Mouse (Mus musculus): ENCODE results near the gene Mink1. TPM values are rescaled to one million over a fixed set of nuclear protein-coding genes. Genes with fewer than 3 reads are reported as not detected.

Mink1 gene
- polyA plus RNA-seq, 1 experiment from 2014 or later = 19.9 TPM

GRCm38 (mm10) chr11:70619101-70619500 is 56.4 kb downstream of the Mink1 start, which contains the start of gene Chrne:
Chrne (minus strand) TSS chr11:70619216.
- no peak within 1 kb of the TSS for H3K27ac ChIP-seq (ENCODE audit: low read depth)
- H3K4me2 ChIP-seq (ENCODE audit: low read length) = no peak within 1 kb of the TSS
- no peaks in the 10 kb centered on the region for H3K27me3 ChIP-seq (replicated peaks; ENCODE audit: control insufficient read depth, insufficient read depth, low read length)
- no peak within 1 kb of the TSS for H3K4me3 ChIP-seq (ENCODE audit: low read depth, low read length)
- DNase-seq (ENCODE audit: low spot score) = no peak
- no peaks in the 10 kb centered on the region for H3K9me3 ChIP-seq (ENCODE audit: control insufficient read depth, low read length)
- 45% methylated on average over 1 of the region's 1 CpGs for WGBS
- peaks cover 15% of the 10 kb centered on the region; the same call in 1 of the 2 replicates for H3K4me1 ChIP-seq (replicated peaks; ENCODE audit: control insufficient read depth, insufficient read depth, low read length)
- ATAC-seq (replicated peaks; ENCODE audit: low FRiP score, low TSS enrichment, low read depth) = no peak
- H3K36me3 ChIP-seq (ENCODE audit: control insufficient read depth, insufficient read depth, low read length) = no peaks in the 10 kb centered on the region
- no peak within 1 kb of the TSS for H3K9ac ChIP-seq (ENCODE audit: low read length)

GRCm38 (mm10) chr11:70621972-70622814 is 59.5 kb downstream of the Mink1 start:
- 36% methylated on average over 7 of the region's 7 CpGs for WGBS
- DNase-seq (ENCODE audit: low spot score) = no peak

DNA sequence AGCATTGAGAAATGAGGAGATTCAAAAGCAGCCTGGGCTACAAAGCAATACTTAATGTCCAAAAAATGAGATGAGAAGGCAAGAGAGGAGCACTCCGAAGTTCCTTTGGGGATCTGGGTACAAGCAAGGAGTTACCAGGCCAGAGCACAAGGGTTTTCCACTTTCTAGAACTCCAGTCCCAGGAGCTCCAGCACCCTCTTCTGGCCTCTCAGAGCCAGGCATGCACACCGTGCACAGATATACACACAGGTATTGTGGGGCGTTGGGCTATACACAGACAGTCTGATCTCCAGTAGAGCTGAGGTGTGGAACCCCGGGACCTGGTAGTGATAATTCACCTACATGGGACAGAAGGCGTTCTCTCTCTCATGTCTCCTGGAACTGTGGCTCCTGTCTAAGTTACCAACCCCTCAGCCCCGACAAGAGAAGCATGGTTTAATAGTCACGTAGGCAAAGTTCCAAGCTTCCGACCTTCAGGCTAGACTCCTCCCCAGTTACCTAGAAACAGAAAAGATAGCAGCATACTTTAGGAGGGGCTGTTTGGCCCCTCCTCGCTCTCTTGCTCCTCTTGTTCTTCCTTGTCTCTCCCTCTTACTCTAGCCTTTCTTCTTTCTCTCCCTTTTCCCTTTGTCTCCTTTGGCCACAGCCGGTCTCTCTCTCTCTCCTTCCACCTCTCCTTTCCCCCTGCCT is 60.5 kb downstream of the Mink1 start:
- Histone ChIP-seq H3K9me3 (ENCODE audit: control insufficient read depth, low read length) (no peaks in the 10 kb centered on the region), H3K4me1 (replicated peaks; ENCODE audit: control insufficient read depth, insufficient read depth, low read length) (no peaks in the 10 kb centered on the region), H3K9ac (ENCODE audit: low read length) (no peak overlapping the region), H3K27ac (ENCODE audit: low read depth) (no peak overlapping the region), H3K4me3 (ENCODE audit: low read depth, low read length) (no peak overlapping the region), H3K27me3 (replicated peaks; ENCODE audit: control insufficient read depth, insufficient read depth, low read length) (no peaks in the 10 kb centered on the region), H3K4me2 (ENCODE audit: low read length) (no peak overlapping the region), H3K36me3 (ENCODE audit: control insufficient read depth, insufficient read depth, low read length) (no peaks in the 10 kb centered on the region)
- no peak for DNase-seq (ENCODE audit: low spot score)
- no peak; the same call in 1 of the 2 replicates for ATAC-seq (replicated peaks; ENCODE audit: low FRiP score, low TSS enrichment, low read depth)
- 67% methylated on average over 10 of the region's 10 CpGs for WGBS

More at GRCm38 (mm10) chr11:70621972-70622814, 59.5 kb downstream of the Mink1 start:
- ATAC-seq (replicated peaks; ENCODE audit: low FRiP score, low TSS enrichment, low read depth) = no peak; the same call in 1 of the 2 replicates
- Histone ChIP-seq H3K27ac (ENCODE audit: low read depth) (0 out of 2 replicates have a peak overlapping the region, but pooled peaks have one; percentile 0), H3K4me2 (ENCODE audit: low read length) (no peak overlapping the region), H3K4me1 (replicated peaks; ENCODE audit: control insufficient read depth, insufficient read depth, low read length) (no peaks in the 10 kb centered on the region), H3K9me3 (ENCODE audit: control insufficient read depth, low read length) (no peaks in the 10 kb centered on the region), H3K36me3 (ENCODE audit: control insufficient read depth, insufficient read depth, low read length) (no peaks in the 10 kb centered on the region), H3K27me3 (replicated peaks; ENCODE audit: control insufficient read depth, insufficient read depth, low read length) (no peaks in the 10 kb centered on the region), H3K4me3 (ENCODE audit: low read depth, low read length) (no peak overlapping the region), H3K9ac (ENCODE audit: low read length) (no peak overlapping the region)

GRCm38 (mm10) chr11:70625473-70625872 is 62.8 kb downstream of the Mink1 start:
- H3K27me3 ChIP-seq (replicated peaks; ENCODE audit: control insufficient read depth, insufficient read depth, low read length) = no peaks in the 10 kb centered on the region
- DNase-seq (ENCODE audit: low spot score) (peak; percentile 82), ATAC-seq (replicated peaks; ENCODE audit: low FRiP score, low TSS enrichment, low read depth) (no peak)
- no peak overlapping the region for H3K4me2 ChIP-seq (ENCODE audit: low read length)
- H3K36me3 ChIP-seq (ENCODE audit: control insufficient read depth, insufficient read depth, low read length) = no peaks in the 10 kb centered on the region
- no peak overlapping the region for H3K27ac ChIP-seq (ENCODE audit: low read depth)
- 46% methylated on average over 4 of the region's 4 CpGs for WGBS
- no peaks in the 10 kb centered on the region for H3K9me3 ChIP-seq (ENCODE audit: control insufficient read depth, low read length)
- H3K4me3 ChIP-seq (ENCODE audit: low read depth, low read length) = no peak overlapping the region
- no peaks in the 10 kb centered on the region for H3K4me1 ChIP-seq (replicated peaks; ENCODE audit: control insufficient read depth, insufficient read depth, low read length)
- no peak overlapping the region for H3K9ac ChIP-seq (ENCODE audit: low read length)

- Histone ChIP-seq H3K27ac (ENCODE audit: low read depth) (no peak overlapping the region), H3K4me2 (ENCODE audit: low read length) (no peak overlapping the region), H3K4me3 (ENCODE audit: low read depth, low read length) (no peak overlapping the region), H3K36me3 (ENCODE audit: control insufficient read depth, insufficient read depth, low read length) (no peaks in the 10 kb centered on the region), H3K27me3 (replicated peaks; ENCODE audit: control insufficient read depth, insufficient read depth, low read length) (no peaks in the 10 kb centered on the region), H3K4me1 (replicated peaks; ENCODE audit: control insufficient read depth, insufficient read depth, low read length) (no peaks in the 10 kb centered on the region), H3K9me3 (ENCODE audit: control insufficient read depth, low read length) (no peaks in the 10 kb centered on the region), H3K9ac (ENCODE audit: low read length) (no peak overlapping the region)
- WGBS = 60% methylated on average over 4 of the region's 4 CpGs
- DNase-seq (ENCODE audit: low spot score) = no peak
- ATAC-seq (replicated peaks; ENCODE audit: low FRiP score, low TSS enrichment, low read depth) = no peak
These were observed 64.2 kb downstream of the Mink1 start for GRCm38 (mm10) chr11:70626877-70627276.

DNA sequence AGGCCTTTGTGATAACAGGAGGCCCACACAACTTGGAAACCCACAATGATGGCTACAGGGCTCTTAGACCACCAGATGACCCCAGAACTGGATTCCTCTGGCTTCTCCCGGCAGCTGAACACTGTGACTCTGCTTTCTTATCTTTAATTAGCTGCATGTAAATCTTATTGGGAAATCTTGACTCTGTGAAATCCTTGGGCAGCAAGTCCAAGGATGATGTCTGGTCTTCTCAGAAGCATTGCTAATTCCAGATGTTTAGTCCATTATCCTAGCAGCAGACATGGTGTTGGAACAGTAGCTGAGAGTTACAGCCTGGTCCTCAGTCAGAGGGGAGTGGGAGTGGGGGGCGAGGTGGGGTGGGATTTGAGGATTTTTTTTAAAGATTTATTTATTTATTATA is 65.8 kb downstream of the Mink1 start:
- Histone ChIP-seq H3K4me1 (replicated peaks; ENCODE audit: control insufficient read depth, insufficient read depth, low read length) (no peaks in the 10 kb centered on the region), H3K9ac (ENCODE audit: low read length) (no peak overlapping the region), H3K9me3 (ENCODE audit: control insufficient read depth, low read length) (no peaks in the 10 kb centered on the region), H3K27me3 (replicated peaks; ENCODE audit: control insufficient read depth, insufficient read depth, low read length) (no peaks in the 10 kb centered on the region), H3K4me3 (ENCODE audit: low read depth, low read length) (no peak overlapping the region), H3K27ac (ENCODE audit: low read depth) (no peak overlapping the region), H3K4me2 (ENCODE audit: low read length) (no peak overlapping the region), H3K36me3 (ENCODE audit: control insufficient read depth, insufficient read depth, low read length) (no peaks in the 10 kb centered on the region)
- ATAC-seq (replicated peaks; ENCODE audit: low FRiP score, low TSS enrichment, low read depth) (no peak), DNase-seq (ENCODE audit: low spot score) (no peak)
- WGBS = 70% methylated on average over 2 of the region's 2 CpGs

DNA sequence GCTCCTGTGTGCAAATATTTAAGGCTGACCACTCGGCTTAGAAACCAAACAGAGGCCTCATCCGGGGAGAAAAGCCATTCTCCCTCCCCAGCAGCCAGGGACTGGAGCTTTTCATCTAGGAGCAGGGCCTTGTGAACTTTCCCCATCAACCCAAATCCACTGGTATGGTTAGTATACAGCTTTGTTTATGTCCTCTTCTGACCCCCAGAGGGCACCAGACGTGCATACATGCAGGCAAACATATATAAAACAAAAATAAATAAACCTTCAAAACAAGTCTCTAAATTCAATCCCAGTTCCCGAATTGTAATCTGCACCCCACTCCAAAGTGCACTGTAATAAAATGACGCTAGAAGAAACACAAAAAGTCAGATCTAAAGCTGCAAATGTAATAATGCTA is 66.9 kb downstream of the Mink1 start:
- Histone ChIP-seq H3K36me3 (ENCODE audit: control insufficient read depth, insufficient read depth, low read length) (no peaks in the 10 kb centered on the region), H3K4me2 (ENCODE audit: low read length) (no peak overlapping the region), H3K9ac (ENCODE audit: low read length) (no peak overlapping the region), H3K9me3 (ENCODE audit: control insufficient read depth, low read length) (no peaks in the 10 kb centered on the region), H3K4me3 (ENCODE audit: low read depth, low read length) (no peak overlapping the region), H3K27me3 (replicated peaks; ENCODE audit: control insufficient read depth, insufficient read depth, low read length) (no peaks in the 10 kb centered on the region), H3K27ac (ENCODE audit: low read depth) (no peak overlapping the region), H3K4me1 (replicated peaks; ENCODE audit: control insufficient read depth, insufficient read depth, low read length) (no peaks in the 10 kb centered on the region)
- WGBS = 43% methylated on average over 5 of the region's 5 CpGs
- DNase-seq (ENCODE audit: low spot score) (no peak), ATAC-seq (replicated peaks; ENCODE audit: low FRiP score, low TSS enrichment, low read depth) (no peak)

DNA sequence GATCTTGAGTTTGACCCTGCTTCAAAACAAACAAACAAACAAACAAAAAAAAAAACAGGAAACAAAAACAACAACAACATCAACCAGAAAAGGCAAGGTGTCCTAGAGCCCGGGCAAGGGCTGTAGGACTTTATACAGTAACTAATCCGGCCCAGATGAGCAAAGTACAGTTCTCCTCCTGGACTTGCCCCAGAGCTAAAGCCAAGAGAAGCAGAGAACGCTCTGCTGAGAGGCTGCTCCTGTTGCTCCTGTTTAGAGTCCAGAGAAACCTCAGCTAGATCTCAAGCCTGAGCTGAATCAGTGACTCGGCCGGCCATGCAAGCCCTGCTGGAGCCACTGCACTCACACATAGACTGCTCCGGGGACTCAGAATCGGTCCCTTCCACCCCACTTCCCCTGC is 67.4 kb downstream of the Mink1 start:
- H3K9ac ChIP-seq (ENCODE audit: low read length) = no peak overlapping the region
- ATAC-seq (replicated peaks; ENCODE audit: low FRiP score, low TSS enrichment, low read depth) = no peak
- no peak overlapping the region for H3K27ac ChIP-seq (ENCODE audit: low read depth)

More for the DNA sequence above, 67.4 kb downstream of the Mink1 start:
- Histone ChIP-seq H3K4me1 (replicated peaks; ENCODE audit: control insufficient read depth, insufficient read depth, low read length) (no peaks in the 10 kb centered on the region), H3K36me3 (ENCODE audit: control insufficient read depth, insufficient read depth, low read length) (no peaks in the 10 kb centered on the region), H3K9me3 (ENCODE audit: control insufficient read depth, low read length) (no peaks in the 10 kb centered on the region), H3K4me3 (ENCODE audit: low read depth, low read length) (no peak overlapping the region), H3K27me3 (replicated peaks; ENCODE audit: control insufficient read depth, insufficient read depth, low read length) (no peaks in the 10 kb centered on the region), H3K4me2 (ENCODE audit: low read length) (no peak overlapping the region)
- 76% methylated on average over 7 of the region's 7 CpGs for WGBS
- DNase-seq (ENCODE audit: low spot score) = no peak

Data from intestine, embryonic 14.5 days (tissue).